Mouse (Mus musculus) neural tube, embryonic 14.5 days (tissue): ENCODE measurements around the gene Gm20388. TPM values are rescaled to one million over a fixed set of nuclear protein-coding genes. Genes with fewer than 3 reads are reported as not detected.

ENCODE experiments used
- ATAC-seq: fragments of 200-750 bp; cut with Nextera tagmentation; 2 replicates; pipeline ENCODE4 v1.8.0; 2017; ENCODE audit warnings: low read depth, mild to moderate bottlenecking, moderate TSS enrichment, moderate library complexity
- H3K27ac ChIP-seq: fragments of 300-500 bp; sonication (generic); 2 replicates; pipeline ENCODE4 v1.5.1; 2014; ENCODE audit warnings: low read depth, mild to moderate bottlenecking, control low read depth, low read length, moderate library complexity, mixed read lengths
- H3K27me3 ChIP-seq: fragments of 300-500 bp; sonication (generic); 2 replicates; pipeline ENCODE4 v1.6.1; 2014; ENCODE audit warnings: low read length; ENCODE audit not compliant: control insufficient read depth, insufficient read depth
- H3K36me3 ChIP-seq: fragments of 300-500 bp; sonication (generic); 2 replicates; pipeline ENCODE4 v1.6.1; 2014; ENCODE audit warnings: low read length, mixed read lengths; ENCODE audit not compliant: control insufficient read depth, insufficient read depth
- H3K4me1 ChIP-seq: fragments of 300-500 bp; sonication (generic); 2 replicates; pipeline ENCODE4 v1.6.1; 2014; ENCODE audit warnings: low read length; ENCODE audit not compliant: control insufficient read depth, insufficient read depth
- H3K4me2 ChIP-seq: fragments of 300-500 bp; sonication (generic); 2 replicates; pipeline ENCODE4 v1.6.1; 2014; ENCODE audit warnings: mild to moderate bottlenecking, low read depth, low read length, control low read depth
- H3K4me3 ChIP-seq: fragments of 300-500 bp; sonication (generic); 2 replicates; pipeline ENCODE4 v1.5.1; 2014; ENCODE audit warnings: low read depth, low read length, control low read depth, mixed read lengths
- H3K9ac ChIP-seq: fragments of 300-500 bp; sonication (generic); replicated peaks from 2 replicates; pipeline ENCODE4 v1.6.1; 2014; ENCODE audit warnings: low read depth, mild to moderate bottlenecking, control low read depth, low read length, mixed read lengths
- H3K9me3 ChIP-seq: fragments of 300-500 bp; sonication (generic); 2 replicates; pipeline ENCODE4 v1.6.1; 2016; ENCODE audit warnings: low read length; ENCODE audit not compliant: control insufficient read depth
- WGBS: fragments of 180-500 bp; shearing (Covaris S2); extraction: QIAGEN DNeasy Blood & Tissue Kit; methylation state at CpG from one replicate; pipeline ENCODE4 v1.1.7; 2014; 5-methylcytosine and 5-hydroxymethylcytosine counted together
- polyA plus RNA-seq: library from polyadenylated mRNA; unstranded; fragments of >200 nt; fragmentation: Nextera tagmentation; extraction: Ambion mirVana; gene quantifications from 2 replicates; pipeline ENCODE4 v1.2.1, GENCODE M21; 2014

Gm20388 gene
- polyA plus RNA-seq, 1 experiment from 2014 or later: 10.3 TPM

GRCm38 (mm10) chr8:120276051-120276890, 365.6 kb downstream of the Gm20388 start:
- H3K9me3 ChIP-seq: no peaks in the 10 kb centered on the region
- no peaks in the 10 kb centered on the region for H3K36me3 ChIP-seq
- peak overlapping the region; percentile 48 for H3K9ac ChIP-seq
- H3K27ac ChIP-seq: peak overlapping the region; percentile 61
- peak overlapping the region; percentile 59 for H3K4me2 ChIP-seq
- peaks cover 15% of the 10 kb centered on the region for H3K4me1 ChIP-seq
- WGBS: under 1% methylated on average over 49 of the region's 49 CpGs
- no peaks in the 10 kb centered on the region for H3K27me3 ChIP-seq
- peak; percentile 67 for ATAC-seq
- peak overlapping the region; percentile 28 for H3K4me3 ChIP-seq

GRCm38 (mm10) chr8:120276891-120277426, 366.3 kb downstream of the Gm20388 start:
- WGBS: 13% methylated on average over 16 of the region's 16 CpGs

GRCm38 (mm10) chr8:120278009-120278408, 367.4 kb downstream of the Gm20388 start:
- H3K9me3 ChIP-seq: no peaks in the 10 kb centered on the region
- H3K4me3 ChIP-seq: no peak overlapping the region
- ATAC-seq: no peak
- no peak overlapping the region for H3K27ac ChIP-seq
- no peaks in the 10 kb centered on the region for H3K36me3 ChIP-seq
- H3K9ac ChIP-seq: no peak overlapping the region
- no peak overlapping the region for H3K4me2 ChIP-seq
- 77% methylated on average over 14 of the region's 14 CpGs for WGBS
- H3K4me1 ChIP-seq: peaks cover 22% of the 10 kb centered on the region
- H3K27me3 ChIP-seq: no peaks in the 10 kb centered on the region

More at GRCm38 (mm10) chr8:120276891-120277426, 366.3 kb downstream of the Gm20388 start:
- Histone ChIP-seq H3K9me3 (no peaks in the 10 kb centered on the region), H3K9ac (peak overlapping the region; percentile 48), H3K4me3 (peak overlapping the region; percentile 28), H3K27ac (peak overlapping the region; percentile 61), H3K4me2 (peak overlapping the region; percentile 59), H3K27me3 (no peaks in the 10 kb centered on the region), H3K36me3 (no peaks in the 10 kb centered on the region), H3K4me1 (peaks cover 15% of the 10 kb centered on the region)
- ATAC-seq: no peak

GRCm38 (mm10) chr8:120279418-120279817, 368.8 kb downstream of the Gm20388 start:
- no peaks in the 10 kb centered on the region for H3K27me3 ChIP-seq
- H3K36me3 ChIP-seq: no peaks in the 10 kb centered on the region
- no peaks in the 10 kb centered on the region for H3K9me3 ChIP-seq
- H3K4me1 ChIP-seq: peaks cover 36% of the 10 kb centered on the region
- H3K4me3 ChIP-seq: no peak overlapping the region
- no peak overlapping the region for H3K4me2 ChIP-seq
- ATAC-seq: no peak
- H3K27ac ChIP-seq: no peak overlapping the region
- WGBS: 83% methylated on average over 8 of the region's 8 CpGs
- H3K9ac ChIP-seq: no peak overlapping the region

- H3K4me2 ChIP-seq: no peak overlapping the region
- H3K9me3 ChIP-seq: no peaks in the 10 kb centered on the region
- H3K4me1 ChIP-seq: peaks cover 45% of the 10 kb centered on the region
- H3K4me3 ChIP-seq: no peak overlapping the region
- no peak overlapping the region for H3K27ac ChIP-seq
- no peaks in the 10 kb centered on the region for H3K36me3 ChIP-seq
- 15% methylated on average over 4 of the region's 4 CpGs for WGBS
- ATAC-seq: peak; percentile 62; the same call in 1 of the 2 replicates
- H3K9ac ChIP-seq: no peak overlapping the region
- no peaks in the 10 kb centered on the region for H3K27me3 ChIP-seq
These were observed 370.8 kb downstream of the Gm20388 start for GRCm38 (mm10) chr8:120281487-120281886.

GRCm38 (mm10) chr8:120282465-120282864, 371.8 kb downstream of the Gm20388 start:
- Histone ChIP-seq H3K4me1 (peaks cover 37% of the 10 kb centered on the region), H3K4me2 (no peak overlapping the region), H3K27me3 (no peaks in the 10 kb centered on the region), H3K27ac (no peak overlapping the region), H3K9me3 (no peaks in the 10 kb centered on the region), H3K36me3 (no peaks in the 10 kb centered on the region), H3K4me3 (no peak overlapping the region), H3K9ac (no peak overlapping the region)
- 41% methylated on average over 5 of the region's 5 CpGs for WGBS
- ATAC-seq: no peak

- H3K4me2 ChIP-seq: no peak overlapping the region; the same call in 1 of the 2 replicates
- H3K27ac ChIP-seq: peak overlapping the region; percentile 58
- peaks cover 48% of the 10 kb centered on the region for H3K4me1 ChIP-seq
- H3K4me3 ChIP-seq: no peak overlapping the region
- no peaks in the 10 kb centered on the region for H3K27me3 ChIP-seq
- no peaks in the 10 kb centered on the region for H3K9me3 ChIP-seq
- 21% methylated on average over 9 of the region's 9 CpGs for WGBS
- no peak overlapping the region for H3K9ac ChIP-seq
- no peak for ATAC-seq
- no peaks in the 10 kb centered on the region for H3K36me3 ChIP-seq
These were observed 373.6 kb downstream of the Gm20388 start for GRCm38 (mm10) chr8:120284265-120284664.

- H3K36me3 ChIP-seq: no peaks in the 10 kb centered on the region
- no peaks in the 10 kb centered on the region for H3K9me3 ChIP-seq
- H3K27me3 ChIP-seq: no peaks in the 10 kb centered on the region
- H3K4me3 ChIP-seq: no peak overlapping the region
- H3K4me1 ChIP-seq: peaks cover 56% of the 10 kb centered on the region
- H3K4me2 ChIP-seq: no peak overlapping the region
- 48% methylated on average over 3 of the region's 3 CpGs for WGBS
- 0 out of 2 replicates have a peak overlapping the region, but pooled peaks have one; percentile 11 for H3K9ac ChIP-seq
- no peak for ATAC-seq
- H3K27ac ChIP-seq: peak overlapping the region; percentile 46
These were observed 374.4 kb downstream of the Gm20388 start for GRCm38 (mm10) chr8:120285033-120285432.

- 68% methylated on average over 9 of the region's 9 CpGs for WGBS
- peaks cover 63% of the 10 kb centered on the region for H3K4me1 ChIP-seq
- H3K4me2 ChIP-seq: no peak overlapping the region
- no peak overlapping the region for H3K9ac ChIP-seq
- no peak for ATAC-seq
- H3K27me3 ChIP-seq: no peaks in the 10 kb centered on the region
- H3K27ac ChIP-seq: no peak overlapping the region; the same call in 1 of the 2 replicates
- no peaks in the 10 kb centered on the region for H3K9me3 ChIP-seq
- H3K36me3 ChIP-seq: no peaks in the 10 kb centered on the region
- no peak overlapping the region for H3K4me3 ChIP-seq
These were observed 375.2 kb downstream of the Gm20388 start for GRCm38 (mm10) chr8:120285878-120286277.
